Mouse (Mus musculus): ENCODE measurements around the gene Gldc.
"Not testable (repeated sequence)": the region's sequence is repeated elsewhere in the genome, so short reads cannot be mapped to it uniquely, and the experiment has no call there.

Gldc gene

DNA sequence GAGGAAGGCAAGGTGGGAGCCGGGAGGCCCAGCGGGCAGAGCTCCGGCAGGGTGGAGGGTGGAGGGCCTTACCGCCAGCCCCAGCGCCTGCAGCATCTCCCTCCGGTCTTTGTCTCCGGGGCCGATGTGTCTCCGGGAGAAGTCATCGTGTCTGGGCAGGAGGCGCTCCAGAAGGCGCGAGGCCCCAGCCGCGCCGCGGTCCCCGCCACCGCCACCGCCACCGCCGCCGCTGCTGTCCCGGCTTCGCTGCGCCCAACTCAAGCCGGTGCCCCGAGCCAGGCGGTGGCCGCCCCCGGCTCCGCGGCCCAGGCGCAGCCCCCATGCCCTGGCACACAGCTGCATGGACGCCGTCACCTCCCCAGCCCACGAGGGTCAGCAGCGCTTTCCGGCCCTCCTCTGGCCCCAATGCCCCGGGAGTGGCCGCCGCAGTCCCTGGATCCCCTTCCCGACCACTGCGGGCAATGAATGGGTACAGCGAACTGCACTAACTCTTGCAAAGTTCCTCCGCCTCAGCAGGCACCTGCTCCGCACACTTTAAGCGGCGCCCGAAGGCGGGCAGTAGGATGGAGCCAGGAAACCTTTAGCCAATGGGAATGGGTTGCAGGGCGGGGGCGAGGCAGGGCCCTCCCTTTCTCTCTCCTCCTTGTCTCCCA is at the start of gene Gldc:
Gene Gldc (minus strand): TSS at position 511 of the 653 bp plus-strand sequence.
- DNase-seq: peak; percentile 5 to 7

DNA sequence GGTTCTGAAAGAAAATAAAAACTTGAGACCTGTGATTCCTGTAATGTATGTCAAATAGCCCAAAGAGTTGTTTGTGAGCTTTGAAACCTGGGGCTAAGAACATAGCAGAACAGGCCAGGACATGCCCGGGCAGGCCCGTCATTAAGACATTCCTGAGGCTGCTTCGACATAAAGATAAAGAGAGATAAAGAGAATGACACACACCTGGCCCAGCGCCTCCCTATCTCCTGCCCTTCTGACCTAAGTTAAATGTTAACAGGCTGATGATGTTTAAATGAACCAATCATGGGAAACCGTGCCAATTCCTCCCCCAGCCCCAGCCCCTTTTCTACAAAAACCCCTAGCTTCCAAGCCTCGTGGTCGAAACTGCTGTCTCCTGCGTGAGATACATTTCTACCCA is 47.4 kb upstream of the Gldc start:
- DNase-seq: not testable (repeated sequence)

DNA sequence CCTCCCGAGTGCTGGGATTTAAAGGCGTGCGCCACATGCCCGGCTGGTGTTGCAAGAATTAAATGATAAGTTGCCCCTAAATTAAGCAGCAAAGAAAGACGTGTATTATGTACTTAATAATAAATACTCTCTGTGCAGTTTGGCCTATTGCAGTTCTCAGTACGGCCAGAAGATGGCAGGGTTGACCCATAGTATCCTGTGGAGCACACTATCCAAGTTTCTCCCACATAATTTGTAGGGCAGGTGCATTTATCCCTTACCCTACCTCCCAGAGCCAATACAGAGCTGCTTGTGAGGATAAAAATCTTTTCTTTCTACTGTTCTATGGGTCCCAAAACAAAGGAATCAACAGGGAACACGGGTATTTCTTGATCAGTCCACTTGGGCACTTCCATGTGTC is 42.1 kb upstream of the Gldc start:
- DNase-seq: peak; percentile 21 to 42

DNA sequence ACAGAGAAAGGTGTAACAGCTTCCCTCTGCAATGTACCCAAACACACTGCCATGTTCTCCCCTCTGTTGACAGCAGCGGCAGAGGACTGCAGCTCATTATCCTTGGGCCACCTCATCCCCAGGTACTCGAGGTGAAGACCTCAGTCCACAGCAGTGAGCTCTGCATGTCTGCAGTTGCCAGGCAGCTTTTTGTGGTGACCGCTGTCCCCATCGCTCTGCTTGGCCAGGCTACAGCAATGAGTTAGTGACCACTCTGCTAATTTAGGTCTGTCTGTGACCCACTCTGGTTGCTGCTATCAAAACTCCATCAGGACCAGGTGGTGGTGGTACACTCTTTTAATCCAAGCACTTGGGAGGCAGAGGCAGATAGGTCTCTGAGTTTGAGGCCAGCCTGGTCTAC is 41.0 kb upstream of the Gldc start:
- DNase-seq: no peak

DNA sequence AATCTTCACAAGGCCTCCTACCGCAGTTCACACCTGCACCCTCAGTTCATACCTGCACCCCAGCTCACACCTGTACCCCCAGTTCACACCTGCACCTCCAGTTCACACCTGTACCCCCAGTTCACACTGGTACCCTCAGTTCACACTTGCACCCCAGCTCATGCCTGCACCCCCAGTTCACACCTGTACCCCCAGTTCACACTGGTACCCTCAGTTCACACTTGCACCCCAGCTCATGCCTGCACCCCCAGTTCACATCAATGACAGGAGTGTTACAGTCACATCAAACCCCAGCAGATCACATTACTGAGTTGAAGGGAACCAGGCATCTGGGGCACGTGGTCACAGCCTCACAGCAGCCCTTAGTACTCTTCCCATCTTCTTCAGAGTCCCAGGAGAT is 40.5 kb upstream of the Gldc start:
- DNase-seq: not testable (repeated sequence)

DNA sequence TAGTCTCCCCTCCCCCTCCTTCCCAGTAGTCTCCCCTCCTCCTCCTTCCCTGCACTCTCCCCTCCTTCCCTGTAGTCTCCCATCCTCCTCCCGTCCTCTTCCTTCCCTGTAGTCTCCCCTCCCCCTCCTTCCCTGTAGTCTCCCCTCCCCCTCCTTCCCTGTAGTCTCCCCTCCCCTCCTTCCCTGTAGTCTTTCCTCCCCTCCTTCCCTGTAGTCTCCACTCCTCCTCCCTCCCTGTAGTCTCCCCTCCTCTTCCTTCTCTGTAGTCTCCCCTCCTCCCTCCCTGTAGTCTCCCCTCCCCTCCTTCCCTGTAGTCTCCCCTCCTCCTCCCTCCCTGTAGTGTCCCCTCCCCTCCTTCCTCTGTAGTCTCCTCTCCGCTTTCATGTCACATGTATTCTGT is 38.8 kb upstream of the Gldc start:
- DNase-seq: no peak

DNA sequence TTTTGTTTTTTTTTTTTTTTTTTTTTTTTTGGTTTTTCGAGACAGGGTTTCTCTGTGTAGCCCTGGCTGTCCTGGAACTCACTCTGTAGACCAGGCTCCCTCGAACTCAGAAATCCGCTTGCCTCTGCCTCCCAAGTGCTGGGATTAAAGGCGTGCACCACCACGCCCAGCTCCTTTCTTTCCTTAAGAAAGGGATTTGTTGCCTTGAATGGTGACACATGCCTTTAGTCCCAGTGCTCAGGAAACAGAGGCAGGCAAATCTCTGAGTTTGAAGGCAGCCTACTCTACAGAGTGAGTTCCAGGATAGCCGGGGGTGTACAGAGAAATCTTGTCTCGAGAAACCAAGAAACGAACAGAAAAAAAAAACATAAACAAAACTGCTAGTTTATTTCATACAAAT is 33.8 kb upstream of the Gldc start:
- DNase-seq: not testable (repeated sequence)

DNA sequence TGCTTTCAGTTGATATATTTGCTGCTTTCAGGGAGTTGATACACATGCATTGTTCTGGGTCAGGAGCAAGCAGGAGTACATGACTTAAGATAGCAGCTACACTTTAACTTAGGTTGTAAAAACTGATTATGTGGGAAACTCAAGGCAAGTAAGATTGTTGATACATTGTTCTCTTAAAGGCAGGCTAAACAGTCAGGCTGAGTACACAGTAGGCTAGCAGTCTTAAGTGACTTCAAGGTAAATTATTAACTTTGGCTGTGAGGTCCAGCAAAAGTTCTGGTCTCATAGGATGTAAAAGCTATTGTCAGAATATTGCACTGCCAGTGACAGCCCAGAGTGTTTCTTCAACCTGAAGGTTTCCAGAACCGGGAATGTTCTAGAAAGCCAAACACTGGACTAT is 31.8 kb upstream of the Gldc start:
- DNase-seq: no peak

DNA sequence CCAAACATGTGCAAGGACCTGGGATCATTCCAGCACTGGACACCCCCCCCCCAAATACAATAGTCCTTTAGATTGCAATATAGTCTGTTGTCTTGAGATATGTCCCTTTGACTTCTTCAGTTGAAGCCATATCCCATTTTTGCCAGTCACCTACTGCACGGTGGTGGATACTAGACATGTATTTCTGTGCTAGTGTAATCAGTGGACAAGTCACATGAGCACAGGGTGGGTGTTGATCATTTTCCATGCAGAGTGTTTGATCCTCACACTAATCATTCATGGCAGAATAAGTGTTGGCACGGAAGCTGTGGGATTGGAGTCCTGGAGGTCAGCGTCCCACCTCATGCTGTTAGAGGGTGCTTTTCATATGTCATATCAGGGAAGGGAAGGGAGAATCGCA is 30.6 kb upstream of the Gldc start:
- no peak for DNase-seq

DNA sequence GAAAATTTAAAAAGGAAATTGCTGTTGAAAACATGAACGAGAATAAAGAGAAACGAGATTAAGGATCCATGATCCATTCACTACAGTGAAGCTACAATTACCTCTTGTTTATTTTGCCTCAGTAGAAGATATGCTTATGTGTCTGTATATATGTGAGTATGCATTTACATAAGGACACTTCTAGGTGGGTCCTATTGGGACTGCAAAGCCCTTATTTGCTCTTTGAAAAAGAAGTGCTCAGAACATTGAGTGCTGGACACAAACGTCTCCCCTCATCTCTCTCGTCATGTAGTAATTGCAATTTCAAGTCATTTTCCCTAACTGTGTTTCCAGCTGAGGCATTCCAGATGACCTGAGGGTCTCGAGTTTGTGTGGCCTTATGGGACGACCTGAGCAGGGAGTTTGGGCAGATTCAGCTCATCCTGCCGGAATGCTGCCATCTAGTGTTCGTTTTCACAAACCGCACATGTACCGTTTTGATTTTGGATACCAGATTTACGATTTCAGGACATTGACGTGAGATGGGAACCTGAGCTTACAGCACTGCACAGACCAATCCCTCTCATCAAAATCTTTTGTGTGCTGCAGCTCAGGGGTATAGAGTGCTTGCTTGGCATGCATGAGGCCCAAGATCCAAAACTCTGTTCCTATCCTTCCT is 30.1 kb upstream of the Gldc start:
- peak in 1 of 2 experiments; percentile 13 for DNase-seq

DNA sequence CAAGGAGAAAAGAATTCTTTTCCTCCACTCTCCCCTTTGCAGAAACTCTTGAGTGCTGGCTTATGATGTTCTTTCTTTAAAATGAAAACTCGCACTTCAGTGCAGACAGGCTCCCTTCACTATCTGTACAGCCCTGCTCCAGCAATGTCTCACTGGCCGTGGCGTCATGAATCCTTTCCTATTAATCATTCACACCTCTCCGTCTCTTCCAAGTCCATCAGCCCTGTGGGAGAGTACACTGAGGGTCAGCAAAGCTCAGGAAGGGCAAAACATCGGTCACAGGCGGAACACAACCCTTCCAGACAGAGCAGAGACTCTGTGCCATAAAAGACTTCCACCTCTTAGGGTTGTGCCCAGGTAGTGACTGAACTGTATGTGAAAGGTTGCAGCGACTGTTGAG is 26.9 kb upstream of the Gldc start:
- DNase-seq: no peak

DNA sequence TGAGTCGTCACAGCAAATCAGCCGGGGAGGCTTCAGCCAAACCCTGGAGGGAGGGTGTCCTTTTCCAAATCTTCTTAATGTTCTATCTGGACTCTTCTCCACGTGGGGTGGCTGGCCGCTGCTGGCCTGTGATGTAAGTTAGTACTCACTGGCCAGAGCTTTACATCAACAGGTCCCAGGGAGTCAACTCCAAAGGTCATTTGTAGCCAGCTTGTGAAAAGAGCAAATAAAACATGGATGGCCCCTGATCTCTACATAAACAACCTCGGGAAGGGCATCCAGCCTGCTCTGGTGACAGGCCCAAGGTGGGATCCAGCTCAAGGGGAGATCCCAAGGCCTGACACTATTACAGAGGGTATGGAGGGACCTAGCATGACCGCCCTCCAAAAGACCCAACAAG is 19.8 kb upstream of the Gldc start:
- no peak for DNase-seq

DNA sequence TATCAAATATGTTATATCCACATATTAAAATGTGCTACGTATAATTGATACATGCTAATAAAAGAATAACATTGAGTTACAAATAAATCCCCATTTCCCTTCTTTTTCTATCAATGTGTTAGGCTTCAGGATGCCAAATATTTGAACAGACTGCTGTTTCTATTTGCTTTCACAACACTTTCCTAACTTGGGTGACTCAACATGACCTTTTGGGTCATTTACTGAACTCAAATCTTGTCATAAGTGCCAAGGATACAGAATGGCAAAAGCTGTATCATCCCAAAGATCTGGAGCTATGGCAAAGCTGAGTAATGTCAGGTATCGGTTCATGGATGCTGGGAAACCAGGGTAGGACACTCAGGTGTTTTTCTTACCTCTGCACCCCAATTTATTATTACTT is 12.0 kb upstream of the Gldc start:
- DNase-seq: no peak

DNA sequence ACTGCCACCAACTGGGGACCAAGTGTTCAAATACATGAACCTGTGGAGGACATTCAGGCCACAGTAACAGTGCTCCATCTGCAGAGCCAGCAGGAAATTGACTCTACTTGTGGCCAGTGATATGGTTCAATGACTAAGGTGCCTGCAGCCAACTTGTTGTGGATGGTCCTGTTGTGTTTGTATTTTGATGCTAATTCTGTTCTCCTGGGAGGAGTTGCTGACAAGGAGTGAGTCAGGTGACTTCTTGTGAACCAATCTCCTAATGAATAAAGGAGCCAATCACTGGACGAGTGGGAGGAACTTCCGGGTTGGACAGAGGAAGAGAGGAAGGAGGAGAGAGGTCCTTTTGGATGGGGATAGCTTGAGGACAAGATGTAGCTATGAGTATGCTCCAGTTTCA is 10.3 kb upstream of the Gldc start:
- DNase-seq: no peak

DNA sequence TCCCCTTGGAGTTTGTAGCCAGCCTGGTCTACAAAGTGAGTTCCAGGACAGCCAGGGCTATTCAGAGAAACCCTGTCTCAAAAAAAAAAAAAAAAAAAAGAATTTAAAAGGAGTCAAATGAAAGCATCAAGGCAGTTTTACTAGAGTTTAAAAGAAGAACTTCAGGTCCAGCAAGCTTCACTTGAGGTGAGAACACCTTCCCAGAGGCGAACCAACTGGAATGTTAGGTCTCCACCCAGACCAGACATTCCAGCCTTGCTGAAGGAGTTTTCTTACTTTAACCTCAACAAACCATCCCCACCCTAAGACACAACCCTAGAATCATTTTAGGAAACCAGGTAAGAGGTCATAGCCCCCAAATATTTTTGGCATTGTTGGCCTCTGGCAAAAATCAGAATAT is 4.8 kb upstream of the Gldc start:
- no peak for DNase-seq

DNA sequence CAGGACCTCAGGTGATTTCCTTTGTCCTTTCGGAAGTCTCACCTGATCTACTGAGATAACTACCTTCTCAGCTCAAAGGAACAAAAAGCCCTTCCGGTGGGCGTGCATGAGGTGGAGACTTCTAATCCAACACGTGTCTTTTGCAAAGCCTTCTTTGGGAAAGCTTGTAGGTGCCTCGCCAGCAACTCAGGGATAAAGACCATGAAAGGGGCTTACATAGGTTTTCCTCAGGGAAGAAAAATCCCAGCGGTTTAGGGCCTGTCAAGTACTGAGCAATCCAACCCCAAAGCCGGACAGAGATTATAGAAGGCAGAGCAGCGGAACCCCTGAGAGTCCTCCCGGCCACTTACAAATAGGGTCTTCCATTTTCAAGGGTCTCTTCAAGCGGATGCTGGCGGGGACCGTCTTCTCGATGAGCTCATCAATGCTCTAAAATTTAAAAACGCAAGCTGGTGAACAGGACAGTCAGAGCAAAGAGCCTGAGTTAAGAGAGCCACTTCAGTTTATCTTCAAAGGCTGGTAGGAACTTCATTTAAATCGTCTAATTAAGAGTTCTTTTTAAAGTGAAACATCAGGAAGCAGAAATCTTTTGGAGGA is 1.1 kb downstream of the Gldc start:
- DNase-seq: no peak

DNA sequence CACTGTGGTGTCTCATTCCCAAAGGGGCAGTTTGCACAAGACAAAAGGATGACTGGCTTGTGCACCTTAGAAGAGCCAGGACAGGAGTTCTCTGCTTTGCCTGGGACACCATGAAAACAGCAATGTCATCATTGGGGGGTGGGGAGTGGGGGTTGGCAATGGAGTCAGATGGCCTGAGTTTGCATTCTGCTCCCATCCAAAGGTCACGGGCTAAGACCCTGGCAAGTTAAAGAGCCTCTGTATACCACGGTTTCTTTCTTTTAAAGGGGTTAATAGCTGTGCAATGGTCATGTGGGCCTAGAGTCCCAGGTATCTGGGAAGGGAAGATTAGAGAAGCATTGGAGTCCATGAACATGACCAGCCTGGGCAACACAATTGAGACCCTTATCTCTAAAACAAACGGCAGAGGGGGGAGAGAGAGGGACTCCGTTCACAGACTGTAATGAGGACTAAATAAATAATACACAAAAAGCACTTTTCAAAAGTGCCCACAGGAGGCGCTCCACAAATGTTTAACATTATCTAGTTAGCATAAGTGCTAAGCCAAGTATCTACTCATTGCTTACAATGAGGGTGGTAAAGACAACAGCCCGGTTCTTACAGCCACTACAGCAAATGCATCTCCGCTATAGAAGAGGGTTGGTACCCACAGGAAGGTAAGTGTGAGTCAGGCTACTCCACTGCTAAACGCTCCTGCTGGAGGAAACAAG is 3.7 kb downstream of the Gldc start:
- DNase-seq: no peak

DNA sequence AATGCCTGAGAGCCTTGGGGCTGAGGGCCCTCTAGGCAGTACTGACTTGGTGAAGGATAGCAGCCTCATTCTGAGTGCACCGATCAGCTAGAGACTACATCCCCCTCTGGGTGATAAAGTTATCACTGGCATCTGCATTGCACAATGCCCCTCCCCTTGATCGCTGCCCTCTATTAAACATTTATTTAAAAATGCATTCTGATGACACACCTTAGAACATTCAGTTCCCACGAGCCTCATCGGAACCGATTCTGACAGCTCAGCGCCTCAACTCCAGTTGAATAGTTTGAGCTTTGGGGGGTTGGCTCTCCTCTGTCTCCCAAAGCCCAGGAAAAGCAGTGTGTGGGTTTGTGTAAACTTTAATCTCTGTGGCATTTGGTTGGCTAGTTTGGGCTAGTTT is 4.9 kb downstream of the Gldc start:
- DNase-seq: no peak

DNA sequence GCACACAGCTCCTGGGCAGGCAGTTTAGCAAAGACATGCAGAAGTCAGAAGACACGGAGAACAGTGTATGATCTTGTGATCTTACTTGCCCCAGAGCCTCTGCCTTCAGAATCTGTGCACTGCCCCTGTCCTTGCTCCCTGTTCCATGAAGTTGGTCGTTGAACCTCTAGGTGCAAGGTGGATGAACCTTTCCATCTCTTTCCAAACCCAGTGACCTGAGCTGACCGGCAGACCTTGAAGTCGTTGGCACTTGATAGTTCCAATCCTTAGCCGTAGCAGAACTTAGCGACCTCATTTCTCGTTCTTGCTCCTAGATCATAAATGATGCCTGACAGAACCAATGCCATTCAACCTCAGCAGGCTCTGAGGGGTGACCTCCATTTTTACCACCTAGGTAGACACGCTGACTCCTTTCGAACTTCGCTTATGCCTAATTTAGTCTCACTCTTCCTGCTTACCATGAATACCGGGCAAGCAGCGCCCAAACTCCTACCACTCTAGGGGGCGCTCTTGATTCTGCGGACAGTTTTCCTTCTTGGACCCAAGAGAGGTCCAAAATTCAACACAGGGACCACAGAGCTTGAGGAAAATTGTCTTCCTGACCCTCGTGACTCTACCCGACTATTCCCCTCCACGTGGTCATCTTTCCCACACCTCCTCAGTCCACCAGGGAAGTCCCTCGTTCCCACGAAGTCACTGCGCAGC is 8.3 kb downstream of the Gldc start:
- DNase-seq: no peak

DNA sequence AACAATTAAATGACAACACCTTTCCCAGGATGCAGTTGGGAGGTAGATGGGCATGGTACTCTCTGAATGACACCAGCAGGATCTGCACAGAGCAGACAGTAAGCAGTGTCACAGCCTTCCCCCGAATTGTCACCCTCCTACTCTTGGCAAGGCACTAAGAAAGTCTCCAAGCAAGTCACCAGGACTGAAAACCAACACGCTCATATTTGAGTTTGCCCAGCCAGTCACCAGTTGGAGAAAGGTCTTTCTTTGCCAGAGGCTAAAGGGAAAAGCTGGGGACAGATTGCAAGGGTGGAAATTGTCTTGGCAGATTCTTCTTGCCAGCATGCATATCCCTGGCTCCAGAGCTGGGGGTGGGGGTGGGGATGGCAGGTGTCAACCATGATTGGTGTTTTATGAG is 11.0 kb downstream of the Gldc start:
- DNase-seq: no peak

DNA sequence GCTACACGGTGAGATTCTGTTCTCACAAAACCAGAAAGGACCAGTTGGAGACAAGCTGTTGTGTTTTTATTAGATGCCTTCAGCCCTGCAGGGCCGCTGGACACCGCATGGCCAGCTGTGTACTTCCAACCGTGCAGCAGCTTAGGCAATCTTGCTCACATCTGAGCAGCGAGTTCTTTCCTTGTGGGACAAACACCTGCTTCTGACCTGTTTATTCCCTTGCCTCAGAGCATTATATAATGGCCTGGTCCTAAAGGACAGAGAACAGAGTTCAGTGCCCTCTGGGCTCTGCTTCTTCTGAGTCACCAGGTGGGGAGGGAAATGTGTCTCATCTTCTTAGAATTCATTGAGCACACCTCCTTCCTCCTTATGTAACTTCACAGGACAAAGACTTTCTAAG is 12.4 kb downstream of the Gldc start:
- DNase-seq: no peak

DNA sequence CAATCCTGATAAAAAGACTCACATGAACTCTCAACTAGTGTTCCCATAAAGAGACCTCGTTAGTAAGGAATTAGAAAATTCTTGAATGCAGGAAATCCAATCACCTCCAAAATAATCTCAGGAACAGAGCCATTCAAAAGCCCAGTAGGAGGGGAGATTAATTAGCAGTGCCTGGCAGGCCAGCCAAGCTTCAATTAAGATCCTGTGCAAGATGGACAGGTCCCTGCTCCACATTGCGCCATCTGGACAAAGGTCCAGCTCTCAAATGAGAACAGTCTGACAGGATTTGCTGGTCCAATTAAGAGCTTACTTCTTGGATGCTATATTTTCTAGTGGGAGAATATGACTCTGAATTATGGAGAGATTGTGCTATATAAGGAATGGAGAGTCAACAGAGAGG is 15.2 kb downstream of the Gldc start:
- no peak for DNase-seq

DNA sequence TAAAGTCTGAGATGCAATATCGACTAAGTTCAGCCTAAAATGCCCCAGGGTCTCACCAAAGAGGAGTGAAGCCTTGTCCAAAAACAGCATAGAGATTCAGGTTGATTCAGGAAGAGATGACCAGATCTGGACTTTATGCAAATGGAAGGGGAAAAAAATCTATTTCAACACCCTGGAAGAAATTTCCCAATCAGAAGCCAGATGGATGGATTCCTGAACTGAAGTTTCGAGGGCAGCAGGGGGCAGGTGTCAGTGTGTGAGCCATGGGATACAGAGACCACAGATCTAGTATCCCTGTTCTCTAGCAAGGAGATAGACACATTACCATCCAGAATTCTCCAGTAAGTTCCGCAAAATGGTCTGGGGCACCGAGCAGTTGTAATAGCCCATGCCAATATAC is 17.0 kb downstream of the Gldc start:
- DNase-seq: no peak

Measured in lung, adult 18-20 months (tissue).